Mouse (Mus musculus) heart, postnatal 0 days (tissue): ENCODE measurements around the gene Omg. TPM values are rescaled to one million over a fixed set of nuclear protein-coding genes. Genes with fewer than 3 reads are reported as not detected.
A peak's percentile ranks its signal among the peaks of the same experiment; 100 is the strongest.

Experiments used
- ATAC-seq: fragments of 200-750 bp; cut with Nextera tagmentation; 2 replicates; pipeline ENCODE4 v1.8.0; 2017; ENCODE audit warnings: low read depth, moderate number of reproducible peaks, moderate library complexity; ENCODE audit not compliant: insufficient read depth
- DNase-seq: peaks from one replicate; pipeline ENCODE4 v3.0.0-alpha.2; 2016; ENCODE audit warnings: low spot score
- H3K27ac ChIP-seq: fragments of 300-500 bp; sonication (generic); 2 replicates; pipeline ENCODE4 v1.5.1; 2014; ENCODE audit warnings: low read depth, mild to moderate bottlenecking
- H3K27me3 ChIP-seq: fragments of 300-500 bp; sonication (generic); 2 replicates; pipeline ENCODE4 v1.6.1; 2014; ENCODE audit warnings: low read length, mixed read lengths; ENCODE audit not compliant: control insufficient read depth, insufficient read depth
- H3K36me3 ChIP-seq: fragments of 300-500 bp; sonication (generic); replicated peaks from 2 replicates; pipeline ENCODE4 v1.6.1; 2014; ENCODE audit warnings: low read length, mixed read lengths; ENCODE audit not compliant: control insufficient read depth, insufficient read depth
- H3K4me1 ChIP-seq: fragments of 300-500 bp; sonication (generic); 2 replicates; pipeline ENCODE4 v1.6.1; 2014; ENCODE audit warnings: antibody characterized with exemption; ENCODE audit not compliant: control insufficient read depth, insufficient read depth
- H3K4me2 ChIP-seq: fragments of 300-500 bp; sonication (generic); 2 replicates; pipeline ENCODE4 v1.6.1; 2014; ENCODE audit warnings: low read depth, mild to moderate bottlenecking, low read length, moderate library complexity
- H3K4me3 ChIP-seq: fragments of 300-500 bp; sonication (generic); 2 replicates; pipeline ENCODE4 v1.5.1; 2014; ENCODE audit warnings: low read depth, low read length
- H3K9ac ChIP-seq: fragments of 300-500 bp; sonication (generic); replicated peaks from 2 replicates; pipeline ENCODE4 v1.6.1; 2014; ENCODE audit warnings: low read depth, low read length, mixed read lengths
- H3K9me3 ChIP-seq: fragments of 300-500 bp; sonication (generic); replicated peaks from 2 replicates; pipeline ENCODE4 v1.6.1; 2016; ENCODE audit warnings: low read length; ENCODE audit not compliant: control insufficient read depth
- CTCF ChIP-seq: IDR thresholded peaks from 2 replicates; pipeline ENCODE4 v1.5.1; 2016; ENCODE audit warnings: antibody characterized with exemption, control low read depth, low read depth
- EP300 ChIP-seq: IDR thresholded peaks from 2 replicates; pipeline ENCODE4 v1.6.1; 2016; ENCODE audit warnings: antibody characterized with exemption, low read depth
- WGBS: fragments of 180-500 bp; shearing (Covaris S2); extraction: QIAGEN DNeasy Blood & Tissue Kit; methylation state at CpG from one replicate; pipeline ENCODE4 v1.1.7; 2014; 5-methylcytosine and 5-hydroxymethylcytosine counted together
- polyA plus RNA-seq: library from polyadenylated mRNA; unstranded; fragments of >200 nt; fragmentation: Nextera tagmentation; extraction: Ambion mirVana; gene quantifications from 2 replicates; pipeline ENCODE4 v1.2.1, GENCODE M21; 2015
- total RNA-seq: library from RNA; depleted of rRNA; stranded (reverse); fragments of >200 nt; gene quantifications from 2 replicates; pipeline ENCODE4 v1.2.3, GENCODE M21; 2014; ENCODE audit warnings: low replicate concordance; rRNA removed

The Omg gene
- total and polyA plus RNA-seq, 2 experiments from 2014 or later, result 0.07 TPM; not detected in 1

- ATAC-seq (no peak), DNase-seq (no peak)
- Histone ChIP-seq H3K4me3 (no peak overlapping the region), H3K9ac (no peak overlapping the region), H3K27me3 (no peaks in the 10 kb centered on the region), H3K27ac (0 out of 2 replicates have a peak overlapping the region, but pooled peaks have one; percentile 20), H3K36me3 (peaks cover 33% of the 10 kb centered on the region), H3K9me3 (no peaks in the 10 kb centered on the region), H3K4me2 (no peak overlapping the region), H3K4me1 (peaks cover 8% of the 10 kb centered on the region; the same call in 1 of the 2 replicates)
- WGBS, result 64% methylated on average over 3 of the region's 3 CpGs
- TF ChIP-seq CTCF, result no peak
- no peak for TF ChIP-seq EP300
These were observed 46.0 kb downstream of the Omg start for GRCm38 (mm10) chr11:79457928-79458327.

DNA sequence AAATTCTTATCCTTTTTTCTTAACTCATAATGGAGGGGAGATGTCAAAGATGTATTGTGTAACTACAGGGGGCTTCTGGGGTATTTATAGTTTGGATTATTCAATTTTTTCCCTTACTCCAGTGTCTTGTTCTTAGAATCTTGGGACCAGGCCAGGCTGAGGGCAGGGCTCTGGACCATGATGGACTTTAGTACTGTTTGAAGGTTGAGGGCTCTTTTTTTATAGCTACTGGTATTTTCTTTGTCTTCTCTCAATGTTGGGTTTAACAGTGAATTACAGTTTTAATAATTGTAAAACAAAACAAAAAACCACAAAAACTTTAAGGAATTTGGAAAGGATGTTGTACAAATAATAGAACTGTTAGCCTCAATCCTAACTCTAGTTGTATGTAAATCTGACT lies 50.9 kb downstream of the Omg start:
- no peak overlapping the region for H3K4me2 ChIP-seq
- H3K4me1 ChIP-seq, result no peaks in the 10 kb centered on the region
- no peak for DNase-seq
- no peak overlapping the region for H3K27ac ChIP-seq
- H3K9ac ChIP-seq, result no peak overlapping the region
- no peaks in the 10 kb centered on the region for H3K9me3 ChIP-seq
- H3K4me3 ChIP-seq, result no peak overlapping the region
- peaks cover 53% of the 10 kb centered on the region for H3K36me3 ChIP-seq
- no peak for TF ChIP-seq CTCF
- TF ChIP-seq EP300, result no peak
- ATAC-seq, result no peak
- H3K27me3 ChIP-seq, result no peaks in the 10 kb centered on the region

Other genes with a start within 250 kb of the Omg start
- 60.4 and 73.2 TPM in 2 replicates for gene Wsb1, start 249.4 kb downstream of the Omg start, total RNA-seq
- gene Wsb1, start 249.4 kb downstream of the Omg start, polyA plus RNA-seq, result 63.9 and 64.5 TPM in 2 replicates
- not detected in 2 replicates for gene Gm9964, start 207.2 kb downstream of the Omg start, total RNA-seq
- gene Gm9964, start 207.2 kb downstream of the Omg start, polyA plus RNA-seq, result not detected in 2 replicates
- 19.2 and 20.1 TPM in 2 replicates for gene Nf1, start 164.4 kb downstream of the Omg start, total RNA-seq
- 2.6 and 3.5 TPM in 2 replicates for gene Nf1, start 164.4 kb downstream of the Omg start, polyA plus RNA-seq
- gene Evi2b, start 19.7 kb upstream of the Omg start, total RNA-seq, result 0.62 and 0.84 TPM in 2 replicates
- gene Evi2b, start 19.7 kb upstream of the Omg start, polyA plus RNA-seq, result 0.36 and 0.54 TPM in 2 replicates
- not detected in 2 replicates for gene Evi2, start 26.5 kb upstream of the Omg start, total RNA-seq
- 0.14 and 0.19 TPM in 2 replicates for gene Evi2, start 26.5 kb upstream of the Omg start, polyA plus RNA-seq
- gene Evi2a, start 26.5 kb upstream of the Omg start, total RNA-seq, result 2.0 and 2.1 TPM in 2 replicates
- gene Evi2a, start 26.5 kb upstream of the Omg start, polyA plus RNA-seq, result 2.5 TPM in 2 replicates
- 2.0 TPM in 1 of 2 replicates, not detected in the other for gene Rab11fip4, start 87.1 kb upstream of the Omg start, total RNA-seq
- 0.03 TPM in 1 of 2 replicates, not detected in the other for gene Rab11fip4, start 87.1 kb upstream of the Omg start, polyA plus RNA-seq